Mouse (Mus musculus): ENCODE measurements at regions not wholly inside any gene's neighbourhood (a gene's known extent, or its start where the extent isn't known, plus 50 kb on each side); places are given as distances from the start of the nearest gene placed in this dataset.

DNA sequence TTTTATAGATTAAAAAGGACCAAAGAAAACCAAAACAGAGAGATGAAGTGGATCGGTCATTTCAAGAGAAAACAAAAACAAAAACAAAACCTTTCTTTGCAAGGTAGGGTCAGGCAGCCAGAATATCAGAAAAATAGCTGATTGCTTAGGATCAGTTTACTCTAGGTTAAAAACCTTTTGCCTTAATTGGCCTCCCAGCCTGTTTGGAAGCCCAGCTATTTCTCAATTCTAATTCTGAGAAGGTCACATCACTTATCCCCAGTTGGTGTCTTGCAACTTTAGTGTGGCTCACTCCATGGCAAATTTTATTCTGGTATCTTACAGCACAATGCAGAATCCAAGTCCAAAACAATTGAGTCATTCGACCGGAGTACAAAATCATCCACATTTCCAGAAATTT lies 70.0 kb downstream of the 1190002N15Rik start:
- ATAC-seq (ENCODE audit: insufficient read depth) = no peak
- WGBS = 88% methylated on average over 3 of the region's 3 CpGs

DNA sequence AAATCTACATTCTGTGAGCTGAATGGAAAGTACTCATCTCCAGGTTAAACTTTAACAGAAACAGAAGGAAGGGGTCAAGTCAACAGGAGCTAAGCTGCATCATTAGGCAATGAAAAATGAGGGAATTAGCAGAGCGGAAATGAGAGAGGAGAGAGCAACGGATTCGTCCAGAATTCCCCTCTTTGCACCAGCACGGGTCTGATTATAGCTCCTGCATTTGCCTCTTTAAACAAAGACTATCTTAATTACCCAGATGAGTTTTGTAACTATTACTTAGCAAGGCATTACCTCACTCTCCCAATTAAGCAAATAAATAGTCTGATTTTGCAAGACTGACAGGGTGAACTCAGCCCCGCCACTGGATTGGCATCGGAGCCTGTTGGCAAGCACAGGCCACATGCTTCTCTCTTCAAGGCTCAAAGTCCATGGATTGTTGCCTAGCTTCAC lies 81.8 kb downstream of the 1190002N15Rik start:
- no peaks in the 10 kb centered on the region for H3K9me3 ChIP-seq (ENCODE audit: low read depth, low read length)
- no peak for TF ChIP-seq CTCF (IDR thresholded peaks at IDR 0.05; ENCODE audit: low read depth)
- no peak overlapping the region for H3K27ac ChIP-seq (ENCODE audit: low read depth)
- H3K4me2 ChIP-seq = no peak overlapping the region
- WGBS = 32% methylated on average over 6 of the region's 6 CpGs
- no peak for DNase-seq
- no peak overlapping the region for H3K4me3 ChIP-seq (ENCODE audit: low read depth, low read length)
- H3K36me3 ChIP-seq (ENCODE audit: insufficient read depth) = no peaks in the 10 kb centered on the region
- no peak overlapping the region for H3K9ac ChIP-seq
- no peaks in the 10 kb centered on the region for H3K27me3 ChIP-seq (ENCODE audit: insufficient read depth, low read length)
- H3K4me1 ChIP-seq (ENCODE audit: insufficient read depth) = 0 out of 2 replicates have a peak, but pooled peaks cover 2% of the 10 kb centered on the region
- ATAC-seq (ENCODE audit: insufficient read depth) = no peak

More for the DNA sequence above, 70.0 kb downstream of the 1190002N15Rik start:
- no peak for TF ChIP-seq CTCF (IDR thresholded peaks at IDR 0.05; ENCODE audit: low read depth)
- Histone ChIP-seq H3K4me2 (no peak overlapping the region), H3K27ac (ENCODE audit: low read depth) (no peak overlapping the region), H3K9me3 (ENCODE audit: low read depth, low read length) (no peaks in the 10 kb centered on the region), H3K27me3 (ENCODE audit: insufficient read depth, low read length) (no peaks in the 10 kb centered on the region), H3K9ac (no peak overlapping the region), H3K4me3 (ENCODE audit: low read depth, low read length) (no peak overlapping the region), H3K4me1 (ENCODE audit: insufficient read depth) (no peaks in the 10 kb centered on the region), H3K36me3 (ENCODE audit: insufficient read depth) (no peaks in the 10 kb centered on the region)
- DNase-seq = no peak

GRCm38 (mm10) chr9:94455466-94455865 lies 82.4 kb downstream of the 1190002N15Rik start:
- Histone ChIP-seq H3K27me3 (ENCODE audit: insufficient read depth, low read length) (no peaks in the 10 kb centered on the region), H3K9ac (no peak overlapping the region), H3K4me3 (ENCODE audit: low read depth, low read length) (no peak overlapping the region), H3K27ac (ENCODE audit: low read depth) (no peak overlapping the region), H3K9me3 (ENCODE audit: low read depth, low read length) (no peaks in the 10 kb centered on the region), H3K36me3 (ENCODE audit: insufficient read depth) (no peaks in the 10 kb centered on the region), H3K4me1 (ENCODE audit: insufficient read depth) (0 out of 2 replicates have a peak, but pooled peaks cover 2% of the 10 kb centered on the region), H3K4me2 (no peak overlapping the region)
- WGBS = 36% methylated on average over 7 of the region's 7 CpGs
- DNase-seq = no peak
- ATAC-seq (ENCODE audit: insufficient read depth) = no peak
- no peak for TF ChIP-seq CTCF (IDR thresholded peaks at IDR 0.05; ENCODE audit: low read depth)

GRCm38 (mm10) chr9:94449911-94450310 lies 88.0 kb downstream of the 1190002N15Rik start:
- 40% methylated on average over 8 of the region's 8 CpGs for WGBS
- H3K27ac ChIP-seq (ENCODE audit: low read depth) = no peak overlapping the region
- no peak overlapping the region for H3K4me2 ChIP-seq
- no peaks in the 10 kb centered on the region for H3K27me3 ChIP-seq (ENCODE audit: insufficient read depth, low read length)
- H3K4me3 ChIP-seq (ENCODE audit: low read depth, low read length) = no peak overlapping the region
- no peak for TF ChIP-seq CTCF (IDR thresholded peaks at IDR 0.05; ENCODE audit: low read depth)
- no peaks in the 10 kb centered on the region for H3K9me3 ChIP-seq (ENCODE audit: low read depth, low read length)
- DNase-seq (peak; percentile 80), ATAC-seq (ENCODE audit: insufficient read depth) (no peak)
- H3K9ac ChIP-seq = no peak overlapping the region
- H3K36me3 ChIP-seq (ENCODE audit: insufficient read depth) = no peaks in the 10 kb centered on the region
- 0 out of 2 replicates have a peak, but pooled peaks cover 2% of the 10 kb centered on the region for H3K4me1 ChIP-seq (ENCODE audit: insufficient read depth)

DNA sequence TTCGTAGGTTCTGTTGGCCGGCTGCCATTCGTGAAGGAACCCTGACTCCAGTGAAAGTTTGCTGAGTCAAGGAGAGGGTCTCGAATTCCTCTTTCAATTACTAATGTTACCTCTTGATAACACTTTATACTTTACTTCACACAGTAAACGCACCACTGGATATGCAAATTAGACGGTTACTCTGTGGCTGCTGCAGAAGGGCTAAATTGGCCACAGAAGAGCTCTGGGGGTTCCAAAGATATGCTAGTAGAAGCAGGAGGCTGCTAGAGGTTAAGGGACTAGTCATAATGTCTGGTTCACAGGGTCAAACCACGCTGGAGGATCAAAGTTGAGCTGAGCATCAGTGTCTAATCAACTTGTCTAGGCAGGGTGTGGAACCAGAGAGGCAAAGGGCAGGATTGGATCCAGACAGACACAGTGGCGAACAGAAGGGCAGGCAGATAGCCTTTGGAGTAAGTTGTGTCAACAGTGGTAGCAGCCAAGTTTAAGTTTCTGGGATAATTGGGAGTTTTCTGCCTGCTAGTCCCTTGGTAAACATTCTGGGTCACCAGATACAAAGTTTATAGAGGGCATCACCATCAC lies 91.6 kb downstream of the 1190002N15Rik start:
- no peak overlapping the region for H3K4me2 ChIP-seq
- H3K9ac ChIP-seq = no peak overlapping the region
- H3K27me3 ChIP-seq (ENCODE audit: insufficient read depth, low read length) = no peaks in the 10 kb centered on the region
- 61% methylated on average over 8 of the region's 8 CpGs for WGBS
- DNase-seq (no peak), ATAC-seq (ENCODE audit: insufficient read depth) (no peak)
- TF ChIP-seq CTCF (IDR thresholded peaks at IDR 0.05; ENCODE audit: low read depth) = no peak
- H3K4me1 ChIP-seq (ENCODE audit: insufficient read depth) = no peaks in the 10 kb centered on the region
- H3K9me3 ChIP-seq (ENCODE audit: low read depth, low read length) = no peaks in the 10 kb centered on the region
- H3K36me3 ChIP-seq (ENCODE audit: insufficient read depth) = no peaks in the 10 kb centered on the region
- no peak overlapping the region for H3K4me3 ChIP-seq (ENCODE audit: low read depth, low read length)
- H3K27ac ChIP-seq (ENCODE audit: low read depth) = no peak overlapping the region

DNA sequence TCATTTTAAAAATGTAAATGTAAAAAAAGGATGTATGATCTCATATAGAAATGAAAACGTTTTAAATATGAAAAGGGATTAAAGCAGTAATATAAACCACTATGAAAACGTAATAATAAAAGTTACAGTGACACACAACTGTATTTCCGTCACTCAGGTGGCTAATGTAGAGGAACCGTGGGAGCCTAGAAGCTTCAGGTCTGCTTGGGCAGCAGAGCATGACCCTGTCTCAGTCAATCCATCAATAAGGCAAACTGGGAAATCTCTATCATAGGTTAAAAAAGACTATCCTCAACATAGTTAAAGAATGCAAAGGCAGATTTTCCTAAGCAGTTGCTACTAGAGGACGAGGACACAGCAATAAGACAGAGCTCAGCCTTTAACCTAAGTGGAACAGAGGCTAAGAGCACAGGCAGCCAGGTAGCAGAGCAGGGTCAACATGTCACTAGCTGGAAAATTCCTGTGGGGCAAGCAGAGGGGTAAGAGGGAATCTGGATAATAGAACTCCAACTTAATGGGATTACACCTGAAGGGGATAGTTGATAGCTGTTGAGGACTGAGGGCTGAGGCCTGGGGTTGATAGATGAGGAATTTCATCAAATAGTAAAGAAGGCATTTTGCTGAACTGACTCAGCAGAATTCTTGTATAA lies 93.6 kb downstream of the 1190002N15Rik start:
- Histone ChIP-seq H3K4me3 (ENCODE audit: low read depth, low read length) (no peak overlapping the region), H3K9me3 (ENCODE audit: low read depth, low read length) (no peaks in the 10 kb centered on the region), H3K4me1 (ENCODE audit: insufficient read depth) (no peaks in the 10 kb centered on the region; the same call in 1 of the 2 replicates), H3K27ac (ENCODE audit: low read depth) (no peak overlapping the region), H3K4me2 (no peak overlapping the region), H3K9ac (no peak overlapping the region), H3K27me3 (ENCODE audit: insufficient read depth, low read length) (no peaks in the 10 kb centered on the region), H3K36me3 (ENCODE audit: insufficient read depth) (no peaks in the 10 kb centered on the region)
- no peak for ATAC-seq (ENCODE audit: insufficient read depth)
- TF ChIP-seq CTCF (IDR thresholded peaks at IDR 0.05; ENCODE audit: low read depth) = no peak
- DNase-seq = no peak
- WGBS = 70% methylated on average over 5 of the region's 5 CpGs

DNA sequence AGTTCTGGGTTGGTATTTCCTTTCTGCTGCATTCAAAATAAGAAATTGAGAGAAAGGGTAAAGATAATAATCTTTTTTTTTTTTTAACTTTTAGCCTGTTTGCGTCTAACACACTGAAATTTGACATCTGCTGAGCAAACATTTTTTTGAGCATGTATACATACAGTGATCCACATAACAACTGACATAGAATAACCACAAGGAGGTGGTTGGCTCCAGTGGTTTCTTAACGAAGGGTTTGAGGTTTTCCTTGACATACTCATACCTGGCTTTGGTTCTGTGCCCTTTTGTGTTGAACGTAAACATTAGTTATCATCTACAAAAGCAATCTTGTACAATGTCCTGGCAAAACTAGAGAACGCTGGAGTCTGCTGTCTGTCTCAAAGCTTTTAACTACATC lies 96.5 kb downstream of the 1190002N15Rik start:
- Histone ChIP-seq H3K27me3 (ENCODE audit: insufficient read depth, low read length) (no peaks in the 10 kb centered on the region), H3K4me3 (ENCODE audit: low read depth, low read length) (no peak overlapping the region), H3K9ac (no peak overlapping the region), H3K36me3 (ENCODE audit: insufficient read depth) (no peaks in the 10 kb centered on the region), H3K4me1 (ENCODE audit: insufficient read depth) (no peaks in the 10 kb centered on the region; the same call in 1 of the 2 replicates), H3K9me3 (ENCODE audit: low read depth, low read length) (no peaks in the 10 kb centered on the region), H3K4me2 (no peak overlapping the region), H3K27ac (ENCODE audit: low read depth) (no peak overlapping the region)
- ATAC-seq (ENCODE audit: insufficient read depth) = no peak
- DNase-seq = no peak
- WGBS = 71% methylated on average over 4 of the region's 4 CpGs
- TF ChIP-seq CTCF (IDR thresholded peaks at IDR 0.05; ENCODE audit: low read depth) = no peak
